Mouse (Mus musculus) adrenal gland, adult 2 months (tissue): ENCODE measurements at regions not wholly inside any gene's neighbourhood (a gene's known extent, or its start where the extent isn't known, plus 50 kb on each side); places are given as distances from the start of the nearest gene placed in this dataset.

Experiments
- DNase-seq: peaks from one replicate; pipeline ENCODE4 v3.0.0; 2021
- microRNA-seq, 2 experiments: library from miRNA; unstranded; fragments of <30 nt; microRNA quantifications; one replicate each; pipeline ENCODE4 v1.2.0; 2021

DNA sequence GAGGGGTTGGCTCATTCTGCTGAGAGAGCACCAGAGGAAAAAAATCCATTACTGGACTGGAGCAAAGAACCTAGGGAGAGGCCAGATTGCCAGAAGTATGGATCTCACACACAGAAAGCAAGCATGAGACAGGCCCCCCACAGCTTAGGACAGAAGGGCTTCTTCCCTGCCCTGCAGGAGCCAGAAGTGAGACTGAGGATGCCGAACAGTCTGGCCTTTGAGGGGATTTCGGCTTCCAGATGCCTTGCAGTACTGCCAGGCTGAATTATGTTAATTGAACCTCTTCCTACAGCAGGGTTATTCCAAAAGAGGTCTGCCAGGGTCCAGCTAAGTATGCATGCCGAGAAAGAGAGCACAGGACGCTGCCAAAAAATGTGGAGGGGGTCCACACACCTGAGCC, 71.4 kb upstream of the Adgrl4 start:
- no peak for DNase-seq

DNA sequence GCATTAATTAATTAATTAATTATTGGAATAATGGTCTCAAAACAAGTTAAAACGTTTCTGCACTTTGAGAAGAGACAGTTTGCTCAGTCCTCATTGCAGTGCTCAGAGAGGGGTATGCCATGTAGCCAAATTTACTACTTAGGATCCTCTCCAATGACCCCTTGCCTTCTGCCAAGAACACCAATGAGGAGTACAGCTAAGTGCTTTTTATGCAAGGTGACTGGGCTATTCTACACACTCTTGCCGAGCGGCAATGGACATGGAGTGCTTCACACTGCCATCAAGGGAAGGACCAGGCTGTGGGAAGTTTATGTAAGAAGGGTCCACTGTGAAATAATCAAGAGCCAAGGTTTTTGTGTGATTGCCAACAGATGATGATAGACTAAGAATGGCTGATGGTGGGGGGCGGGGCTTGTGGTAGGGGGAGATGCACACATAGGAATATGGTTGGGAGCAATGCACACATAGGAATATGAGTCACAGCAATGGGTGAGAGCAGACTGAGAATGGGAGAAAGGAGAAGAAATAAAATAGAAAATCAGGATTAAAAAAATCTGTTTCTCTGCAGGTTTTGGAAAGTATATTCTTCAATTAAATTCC, 70.9 kb upstream of the Adgrl4 start:
- DNase-seq = no peak

DNA sequence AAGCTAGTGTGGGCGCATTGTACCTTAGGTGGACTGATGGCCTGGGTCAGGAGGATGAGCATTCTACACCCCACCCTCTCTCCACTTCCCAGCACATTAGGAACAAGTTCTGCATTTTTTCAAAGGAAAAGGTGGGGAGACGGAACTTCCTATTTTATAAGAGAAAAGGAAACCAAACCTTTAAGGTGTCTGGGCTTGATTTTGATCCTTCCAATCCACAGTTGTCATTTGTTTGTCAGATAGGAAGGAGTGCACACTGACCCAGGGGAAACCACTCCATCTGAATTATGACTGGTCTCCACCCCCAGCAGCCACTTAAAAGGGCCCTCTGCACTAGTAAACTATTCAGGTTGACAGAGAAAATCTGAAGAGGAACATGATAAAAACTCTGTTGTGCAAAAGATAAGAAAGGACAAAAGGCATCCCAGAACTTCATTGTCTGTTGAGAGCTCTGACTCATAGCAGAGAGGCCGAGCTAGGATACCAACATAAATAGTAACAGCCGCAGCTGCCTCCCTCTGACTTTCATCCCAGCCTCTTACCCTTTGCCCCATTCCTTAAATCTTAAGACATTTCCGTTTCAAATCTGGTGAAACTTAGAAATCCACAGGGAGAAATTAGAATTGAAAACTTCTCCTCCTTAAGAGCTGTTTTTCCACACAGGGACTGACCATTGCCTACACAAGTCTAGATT, 54.2 kb upstream of the Adgrl4 start:
- peak; percentile 34 for DNase-seq

DNA sequence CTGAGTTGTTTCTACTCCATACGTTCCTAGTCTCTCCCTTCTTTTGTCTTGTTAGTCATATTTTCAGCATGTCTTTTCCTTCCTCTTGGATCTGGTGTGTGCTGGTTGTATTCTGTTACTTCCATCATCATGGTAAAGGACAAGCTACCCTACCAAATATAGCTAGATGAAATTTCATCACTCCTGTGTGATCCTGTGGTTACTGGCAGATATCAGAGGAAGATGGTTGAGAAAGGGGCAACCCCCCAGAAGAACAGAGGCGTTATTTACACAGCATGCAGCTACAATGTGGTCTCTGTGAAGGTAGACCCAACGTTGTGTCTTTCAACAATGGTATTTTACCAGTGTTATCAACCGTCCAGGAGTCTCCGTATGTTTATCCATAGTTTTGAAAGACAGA, 52.8 kb upstream of the Adgrl4 start:
- DNase-seq = no peak

DNA sequence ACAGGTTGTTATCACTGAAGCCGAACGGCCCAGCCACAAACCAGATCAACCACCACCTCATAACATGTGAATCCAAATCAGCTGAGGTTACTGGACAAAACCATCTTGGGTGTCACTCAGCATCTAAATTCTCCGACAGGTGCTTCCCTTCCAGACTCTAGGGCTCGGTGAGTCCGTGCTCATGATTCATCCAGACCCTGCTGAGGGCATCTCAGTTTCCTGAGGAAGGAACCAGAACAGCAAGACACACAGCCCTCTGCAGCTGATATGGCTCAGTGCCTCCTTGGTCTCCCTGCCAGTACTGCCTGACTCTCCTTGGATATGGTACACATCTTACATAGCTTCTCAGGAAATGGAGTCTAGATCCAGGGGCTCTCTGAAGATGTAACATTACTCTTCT, 51.6 kb upstream of the Adgrl4 start:
- peak; percentile 15 for DNase-seq

Small RNAs in the stretch of these regions (microRNA-seq; reads per million reads assigned to microRNA genes)
- gene Mir3963 = 0 reads per million in 2 experiments
